Mouse (Mus musculus) right cerebral cortex, postnatal 10 days (tissue): ENCODE measurements around the gene Ralgapa1.
"Not testable (repeated sequence)": the region's sequence is repeated elsewhere in the genome, so short reads cannot be mapped to it uniquely, and the experiment has no call there.

Experiments
- DNase-seq, 2 experiments: peaks; one replicate each; pipeline ENCODE4 v3.0.0; 2021; ENCODE audit warnings: low spot score in 2 of 2

Gene Ralgapa1

GRCm38 (mm10) chr12:55599639-55600502, 221.1 kb downstream of the Ralgapa1 start:
- peak; percentile 46 to 48 for DNase-seq

- peak; percentile 35 to 37 for DNase-seq
Observed at GRCm38 (mm10) chr12:55598887-55599561, 221.9 kb downstream of the Ralgapa1 start, which contains the start of gene Insm2. Insm2 (plus strand) TSS chr12:55599427.

- no peak for DNase-seq
Observed at GRCm38 (mm10) chr12:55598537-55598886, 222.5 kb downstream of the Ralgapa1 start.

- DNase-seq = not testable (repeated sequence)
Observed at GRCm38 (mm10) chr12:55586936-55587335, 234.0 kb downstream of the Ralgapa1 start.

GRCm38 (mm10) chr12:55573794-55574193, 247.2 kb downstream of the Ralgapa1 start:
- no peak for DNase-seq

- DNase-seq = no peak
Observed at GRCm38 (mm10) chr12:55573089-55573488, 247.9 kb downstream of the Ralgapa1 start.

- DNase-seq = no peak
Observed at GRCm38 (mm10) chr12:55571661-55572060, 249.3 kb downstream of the Ralgapa1 start.

- DNase-seq = no peak
Observed at GRCm38 (mm10) chr12:55571181-55571580, 249.8 kb downstream of the Ralgapa1 start.

GRCm38 (mm10) chr12:55570646-55571045, 250.3 kb downstream of the Ralgapa1 start:
- no peak for DNase-seq

GRCm38 (mm10) chr12:55569676-55570075, 251.3 kb downstream of the Ralgapa1 start:
- no peak for DNase-seq

- no peak for DNase-seq
Observed at GRCm38 (mm10) chr12:55568466-55568865, 252.5 kb downstream of the Ralgapa1 start.

- no peak for DNase-seq
Observed at GRCm38 (mm10) chr12:55566837-55567236, 254.1 kb downstream of the Ralgapa1 start.

- DNase-seq = no peak
Observed at GRCm38 (mm10) chr12:55565867-55566266, 255.1 kb downstream of the Ralgapa1 start.

- DNase-seq = no peak
Observed at GRCm38 (mm10) chr12:55565206-55565605, 255.8 kb downstream of the Ralgapa1 start, which contains the start of gene Aldoart2. Aldoart2 (plus strand) TSS chr12:55565239.

- DNase-seq = no peak
Observed at GRCm38 (mm10) chr12:55564187-55564963, 256.6 kb downstream of the Ralgapa1 start.

- DNase-seq = no peak
Observed at GRCm38 (mm10) chr12:55563742-55564141, 257.2 kb downstream of the Ralgapa1 start.

- no peak for DNase-seq
Observed at GRCm38 (mm10) chr12:55560025-55560690, 260.8 kb downstream of the Ralgapa1 start.

GRCm38 (mm10) chr12:55559184-55559855, 261.6 kb downstream of the Ralgapa1 start:
- no peak for DNase-seq

- DNase-seq = no peak
Observed at GRCm38 (mm10) chr12:55557866-55558265, 263.1 kb downstream of the Ralgapa1 start.

GRCm38 (mm10) chr12:55554901-55555300, 266.1 kb downstream of the Ralgapa1 start:
- not testable (repeated sequence) for DNase-seq
